Mouse (Mus musculus): ENCODE measurements around the gene Appl1.

The Appl1 gene

DNA sequence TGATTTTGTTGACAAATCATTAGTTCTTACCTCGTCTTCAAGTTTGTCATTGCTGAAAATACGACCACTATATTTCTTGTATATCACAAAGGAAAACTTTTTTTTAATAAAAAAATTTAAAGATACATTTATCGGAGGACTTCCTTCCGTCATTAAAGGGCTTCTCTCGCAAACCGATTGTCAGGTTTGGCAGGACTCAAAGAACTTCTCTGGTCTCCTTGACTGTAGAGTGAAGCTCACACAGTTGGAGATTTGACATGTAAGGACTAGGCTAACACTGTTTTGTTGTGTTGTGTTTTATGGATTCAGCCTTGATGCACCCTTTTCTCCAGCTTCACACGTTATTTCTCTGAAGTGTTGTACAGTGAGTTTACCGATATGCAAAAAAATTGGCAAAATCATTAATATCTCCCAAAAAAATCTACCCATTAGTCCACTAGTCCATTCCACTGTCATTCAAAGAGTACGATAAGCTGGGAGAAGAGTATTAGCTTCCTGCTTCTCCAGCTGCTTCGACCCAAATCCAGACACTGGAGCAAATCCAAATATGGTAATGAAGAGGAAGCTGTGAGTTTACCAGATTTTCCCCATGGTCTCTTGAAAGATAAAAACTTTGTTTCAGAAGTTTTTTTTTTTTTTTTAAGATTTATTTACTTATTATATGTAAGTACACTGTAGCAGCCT is at the start of gene Appl1:
Gene Appl1 (minus strand): TSS at position 127 of the 684 bp plus-strand sequence.
- no peak for DNase-seq (ENCODE audit: low spot score in 2 of 2)

DNA sequence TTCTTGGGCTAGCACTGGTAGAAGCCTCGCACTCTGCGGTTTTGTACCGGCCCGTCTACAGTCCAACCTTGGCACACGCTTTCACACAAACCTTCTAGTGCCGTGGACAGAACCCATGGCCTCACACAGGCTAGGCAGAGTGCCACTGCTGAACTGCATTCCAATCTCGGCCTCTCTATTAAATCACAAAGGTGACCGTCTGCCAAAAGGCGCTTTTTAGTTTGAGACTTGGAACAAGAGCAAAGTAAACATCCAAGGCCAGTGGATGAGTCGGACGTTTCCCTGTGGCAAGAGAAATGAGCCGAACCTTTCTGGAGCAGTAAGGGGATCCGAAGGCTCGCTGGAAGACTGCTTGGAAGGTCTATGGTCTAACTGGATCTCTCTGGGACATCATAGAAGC is 48.8 kb upstream of the Appl1 start:
- no peak for DNase-seq (ENCODE audit: low spot score in 2 of 2)

DNA sequence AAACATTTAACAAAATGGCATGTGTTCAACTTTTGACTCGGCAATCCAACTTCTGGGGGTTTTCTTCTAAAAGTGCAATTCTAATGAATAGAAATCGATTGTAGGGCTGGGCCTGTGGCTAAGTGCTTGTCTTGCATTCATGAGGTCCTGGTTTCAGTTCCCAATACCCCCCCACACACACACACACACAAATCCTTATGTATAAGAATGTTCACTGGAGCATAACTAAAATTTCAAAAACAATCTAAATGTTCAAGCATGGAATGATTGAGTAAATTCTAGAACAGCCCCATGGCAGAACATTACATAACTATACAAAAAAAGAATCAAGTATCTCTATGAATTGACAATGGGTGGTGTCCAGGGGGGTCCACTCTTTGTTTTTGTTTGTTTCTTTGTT is 46.9 kb upstream of the Appl1 start:
- no peak for DNase-seq (ENCODE audit: low spot score in 2 of 2)

DNA sequence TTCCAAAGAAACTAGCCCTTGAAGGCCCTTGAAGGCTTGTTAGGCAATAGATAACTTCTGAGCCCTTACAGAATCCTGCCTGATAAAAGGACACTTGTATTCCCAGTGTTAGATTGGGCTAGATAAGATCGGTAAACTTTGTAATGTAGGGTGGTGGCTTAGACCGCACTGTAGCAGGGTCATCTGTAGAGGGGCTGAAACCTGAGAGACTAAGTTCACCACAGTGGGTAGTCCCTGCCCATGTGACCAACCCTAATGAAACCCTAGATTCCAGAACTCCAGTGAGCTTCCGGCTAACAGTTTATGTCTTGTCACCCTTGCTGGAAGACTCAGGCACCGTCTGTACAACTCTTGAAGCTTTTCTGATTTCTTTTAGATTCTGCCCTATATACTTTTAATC is 42.6 kb upstream of the Appl1 start:
- no peak for DNase-seq (ENCODE audit: low spot score in 2 of 2)

DNA sequence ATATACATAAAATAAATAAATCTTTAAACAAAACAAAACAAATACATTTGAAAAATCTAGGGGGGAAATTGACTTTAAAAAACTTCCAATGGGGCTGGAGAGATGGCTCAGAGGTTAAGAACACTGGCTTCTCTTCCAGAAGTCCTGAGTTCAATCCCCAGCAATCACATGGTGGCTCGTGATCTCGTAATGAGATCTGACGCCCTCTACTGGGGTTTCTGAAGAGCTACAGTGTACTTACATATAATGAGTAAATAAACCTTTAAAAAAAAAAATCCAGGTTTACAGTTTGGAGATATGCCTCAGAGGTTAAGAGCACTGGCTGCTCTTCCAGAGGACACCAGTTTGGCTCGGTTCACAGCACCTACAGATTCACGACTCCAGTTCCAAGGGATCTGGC is 40.5 kb upstream of the Appl1 start:
- DNase-seq (ENCODE audit: low spot score in 2 of 2), result no peak

DNA sequence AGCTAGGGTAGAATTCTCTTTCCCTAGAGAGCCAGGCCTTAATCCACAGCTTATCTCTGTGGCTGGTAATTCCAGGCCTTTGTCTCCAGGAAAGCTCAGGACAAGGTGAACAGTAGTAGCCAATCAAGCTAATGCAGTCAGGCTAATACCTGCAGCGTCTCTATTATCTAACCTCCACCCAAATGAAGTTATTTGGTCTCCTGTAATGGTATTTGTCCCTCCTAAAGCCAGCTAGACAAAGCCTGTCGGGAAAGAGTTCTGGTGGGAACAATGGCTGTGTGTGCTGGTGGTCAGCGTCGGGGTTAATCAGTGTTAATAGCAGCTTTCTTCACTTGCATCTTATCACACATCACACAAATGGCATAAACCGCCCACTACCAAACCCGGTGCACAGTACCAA is 34.9 kb upstream of the Appl1 start:
- DNase-seq (ENCODE audit: low spot score in 2 of 2), result no peak

DNA sequence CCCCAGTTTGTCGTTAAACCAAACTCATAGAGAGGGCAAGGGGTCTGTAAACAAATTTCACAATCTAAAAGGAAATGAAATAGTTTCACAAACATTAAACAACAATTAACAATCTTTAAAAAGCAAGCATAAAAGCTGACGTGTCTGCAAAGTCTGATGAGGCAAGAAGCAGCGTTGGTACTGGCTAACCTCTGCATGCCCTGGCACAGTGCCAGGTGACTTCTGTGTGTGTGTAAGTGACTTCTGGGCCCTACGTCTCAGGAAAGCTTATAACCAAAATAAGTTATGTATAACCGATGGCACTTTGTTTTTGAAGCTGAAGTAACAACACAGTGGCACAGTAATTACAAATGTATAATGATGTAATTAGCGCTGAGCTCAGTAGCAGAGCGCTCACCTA is 33.9 kb upstream of the Appl1 start:
- no peak for DNase-seq (ENCODE audit: low spot score in 2 of 2)

DNA sequence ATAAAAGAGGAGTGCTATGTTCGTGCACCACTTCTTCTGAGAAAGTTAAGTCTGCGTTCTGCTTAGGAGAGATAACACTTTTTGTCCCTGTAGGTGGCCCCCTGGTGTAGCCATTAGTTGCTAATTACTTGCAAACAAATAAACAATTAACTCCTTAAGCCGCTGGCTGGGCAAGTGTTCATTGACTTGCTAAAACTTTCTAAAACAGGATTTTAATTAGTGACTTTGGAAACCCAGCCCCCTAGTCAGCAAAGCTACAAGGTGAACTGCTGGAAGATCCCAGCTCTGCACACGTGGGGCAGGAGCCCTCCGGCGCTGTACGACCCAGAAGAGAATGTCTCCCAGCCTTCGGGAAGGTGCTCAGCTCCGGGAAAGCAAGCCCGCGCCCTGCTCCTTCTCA is 29.4 kb upstream of the Appl1 start:
- no peak for DNase-seq (ENCODE audit: low spot score in 2 of 2)

DNA sequence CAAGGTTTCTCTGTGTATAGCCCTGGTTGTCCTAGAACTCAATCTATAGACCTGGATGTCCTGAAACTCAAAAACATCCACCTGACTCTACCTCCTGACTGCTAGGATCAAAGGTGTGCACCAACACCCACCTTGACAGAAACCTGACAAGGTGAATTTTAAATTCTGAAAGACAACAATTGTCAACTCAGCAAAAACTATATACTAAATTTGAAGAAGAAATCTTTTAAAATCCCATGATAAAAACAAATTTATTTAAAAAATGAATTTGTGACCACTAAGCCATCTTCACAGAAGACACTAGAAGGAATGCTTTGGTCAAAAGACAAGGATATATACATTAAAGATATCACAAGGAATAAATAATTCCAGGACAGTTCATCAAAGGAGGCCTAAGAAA is 25.2 kb upstream of the Appl1 start:
- DNase-seq (ENCODE audit: low spot score in 2 of 2), result no peak

DNA sequence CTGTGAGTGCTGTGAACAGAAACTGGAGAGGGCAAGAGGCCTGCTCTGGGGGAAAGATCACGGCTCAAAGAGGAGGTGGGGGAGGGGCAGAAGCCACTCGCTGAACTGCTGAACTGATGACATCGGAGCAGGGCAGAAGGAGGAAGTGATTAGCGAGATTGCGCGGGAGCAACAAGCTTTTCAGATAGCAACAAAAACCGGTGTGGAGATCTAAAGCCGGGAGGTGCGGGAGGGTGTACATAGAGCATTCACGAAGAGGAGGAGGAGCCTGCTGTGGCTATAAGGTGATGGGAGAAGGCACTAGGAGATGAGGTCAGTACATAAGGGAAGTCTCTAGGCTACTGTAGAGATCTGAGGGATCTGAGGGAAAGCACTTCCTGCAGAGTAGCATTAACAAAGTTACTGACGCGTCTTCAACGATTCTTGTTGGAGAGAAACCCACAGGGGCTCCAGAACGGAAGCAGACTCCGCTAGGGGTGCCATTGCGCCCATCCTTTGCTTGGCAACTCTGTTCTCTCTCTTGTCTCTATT is 23.2 kb upstream of the Appl1 start, which contains the start of gene Hesx1:
Gene Hesx1 (plus strand): TSS at position 206 of the 531 bp plus-strand sequence.
- peak in 1 of 2 experiments; percentile 40 for DNase-seq (ENCODE audit: low spot score in 2 of 2)

DNA sequence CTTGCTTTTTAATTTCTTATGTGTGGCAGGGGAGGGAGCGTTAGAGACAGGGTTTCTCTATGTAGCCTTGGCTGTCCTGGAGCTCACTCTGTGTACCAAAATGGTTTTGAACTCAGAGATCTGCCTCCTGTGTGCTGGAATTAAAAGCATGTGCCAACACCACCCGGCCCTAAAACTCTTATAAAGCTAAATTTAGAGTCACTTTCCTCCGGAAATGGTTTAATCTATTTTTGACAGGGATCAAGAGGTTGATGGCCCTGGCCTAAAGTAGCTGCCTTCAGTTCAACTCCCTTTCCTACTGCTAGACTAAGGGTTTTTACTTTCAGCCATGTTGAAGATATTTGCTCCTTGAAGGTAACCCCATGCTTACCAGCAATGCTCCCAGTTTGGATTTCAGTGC is 22.4 kb upstream of the Appl1 start:
- DNase-seq (ENCODE audit: low spot score in 2 of 2), result no peak

DNA sequence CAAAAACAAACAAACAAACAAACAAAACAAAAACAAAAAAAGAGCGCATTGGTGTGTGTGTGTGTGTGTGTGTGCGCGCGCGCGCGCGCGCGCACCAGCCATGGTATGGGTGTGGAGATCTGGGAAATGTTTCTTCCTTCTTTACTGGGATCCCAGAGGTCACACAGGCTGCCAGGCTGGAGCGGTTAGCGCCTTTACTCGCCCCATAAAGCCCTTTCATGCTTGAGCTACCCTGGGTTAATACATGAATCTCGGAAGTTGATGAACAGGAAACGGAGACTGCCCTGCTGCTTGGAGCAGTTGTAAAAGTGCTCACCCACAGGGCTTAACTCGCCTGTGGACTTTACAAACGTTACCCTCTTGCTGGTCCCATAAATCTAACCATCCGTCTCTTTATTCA is 20.6 kb upstream of the Appl1 start:
- DNase-seq (ENCODE audit: low spot score in 2 of 2), result no peak

DNA sequence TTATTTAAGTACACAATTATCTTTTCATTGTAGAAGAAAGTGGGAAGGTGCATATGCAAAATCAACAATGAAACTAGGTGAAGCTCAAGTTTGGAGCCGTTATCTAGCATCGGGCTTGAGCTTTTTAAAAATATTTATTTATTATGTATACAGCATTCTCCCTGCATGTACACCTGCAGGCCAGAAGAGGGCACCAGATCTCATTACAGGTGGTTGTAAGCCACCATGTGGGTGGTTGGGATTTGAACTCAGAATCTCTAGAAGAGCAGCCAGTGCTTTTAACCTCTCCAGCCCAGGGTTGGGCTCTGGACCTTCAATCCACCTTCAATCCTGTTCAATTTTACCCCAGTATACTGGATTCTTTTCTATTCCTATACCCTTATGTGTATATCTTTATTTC is 17.7 kb upstream of the Appl1 start:
- no peak for DNase-seq (ENCODE audit: low spot score in 2 of 2)

DNA sequence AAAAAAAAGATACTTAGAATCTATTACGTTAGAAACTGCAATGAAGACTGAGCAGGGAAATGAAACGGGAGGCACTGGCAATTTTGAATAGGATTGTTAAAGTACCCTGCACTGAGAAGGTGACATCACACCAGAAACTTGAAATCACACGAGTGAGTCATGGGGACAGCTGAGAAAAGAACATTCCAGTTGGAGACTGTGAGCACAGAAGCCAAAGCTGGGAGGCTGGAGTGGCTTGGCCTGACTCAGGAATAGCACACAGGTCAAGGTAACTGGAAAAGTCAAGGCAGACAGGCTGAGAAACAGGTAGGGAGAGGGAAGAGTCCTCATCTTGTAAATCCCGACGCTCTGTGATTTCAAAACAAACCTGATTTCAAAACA is 11.1 kb upstream of the Appl1 start:
- DNase-seq (ENCODE audit: low spot score in 2 of 2), result no peak

DNA sequence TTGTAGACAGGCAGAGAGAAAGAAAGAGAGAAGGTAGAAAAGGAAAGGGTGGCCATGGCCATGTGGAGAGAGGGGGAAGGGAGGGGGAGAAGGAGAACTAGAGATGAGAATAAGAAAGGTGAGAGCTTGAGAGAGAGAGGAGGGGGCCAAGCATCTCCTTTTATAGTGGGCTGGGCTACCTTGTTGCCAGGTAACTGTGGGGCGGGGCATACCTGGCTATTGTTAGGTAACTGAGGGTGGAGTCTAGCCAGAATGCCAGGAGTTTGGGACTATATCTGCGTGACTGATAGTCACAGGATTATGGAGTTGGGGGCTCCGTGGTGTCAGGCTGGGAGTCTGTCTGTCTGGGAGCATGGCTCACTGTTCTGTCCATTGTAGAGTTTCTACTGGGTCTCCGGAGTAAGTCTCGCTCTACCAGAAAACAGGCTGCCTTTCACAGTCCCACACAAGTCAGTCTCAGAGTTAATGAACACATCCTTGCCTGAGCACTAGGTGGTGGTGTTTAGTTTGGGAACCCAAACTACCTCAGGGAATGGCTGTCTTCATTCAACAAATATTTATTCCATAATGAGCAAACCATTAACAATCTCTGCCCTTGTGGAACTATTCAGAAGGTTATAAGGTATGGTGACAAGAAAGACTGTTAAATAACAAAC is 10.6 kb upstream of the Appl1 start:
- DNase-seq (ENCODE audit: low spot score in 2 of 2), result no peak

DNA sequence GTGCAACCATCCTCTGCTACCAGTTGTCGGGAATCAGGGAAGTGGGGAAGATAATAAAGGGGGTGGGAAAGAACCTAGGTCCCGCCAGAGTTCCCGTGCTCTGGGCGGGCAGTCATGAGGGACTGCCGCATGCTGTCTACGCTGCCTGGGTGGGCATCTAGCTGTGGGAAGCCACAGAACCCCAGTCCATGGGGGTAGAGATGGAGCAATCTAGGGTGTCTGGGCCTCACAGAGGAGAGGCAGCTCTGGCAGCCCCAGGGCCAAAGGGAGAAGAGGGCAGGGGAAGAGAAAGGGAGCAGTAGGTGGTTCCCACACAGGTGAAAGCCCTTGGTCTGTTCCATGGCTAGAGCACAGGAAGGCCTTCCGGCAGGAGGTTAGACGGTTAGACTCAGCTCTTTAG is 10.0 kb upstream of the Appl1 start:
- DNase-seq (ENCODE audit: low spot score in 2 of 2), result no peak

DNA sequence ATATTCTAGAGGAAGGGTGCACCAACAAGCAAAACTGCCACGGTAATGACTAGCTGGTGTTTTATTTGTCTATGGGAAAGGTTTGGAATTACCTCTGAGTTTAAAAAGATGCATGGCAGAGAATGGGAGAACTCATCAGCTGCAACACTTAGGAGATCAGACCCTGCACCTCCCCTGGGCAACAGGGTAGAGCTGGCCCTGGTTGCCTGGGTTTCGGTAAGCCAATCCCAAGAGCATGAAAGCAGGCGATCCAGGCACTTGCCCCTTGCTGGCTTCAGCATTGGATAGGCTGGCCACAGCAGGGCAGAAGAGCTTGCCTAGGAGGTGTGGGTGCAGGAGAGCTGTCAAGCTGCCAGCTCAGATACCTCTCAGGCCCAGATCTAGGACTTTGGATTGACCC is 8.8 kb upstream of the Appl1 start:
- DNase-seq (ENCODE audit: low spot score in 2 of 2), result no peak

DNA sequence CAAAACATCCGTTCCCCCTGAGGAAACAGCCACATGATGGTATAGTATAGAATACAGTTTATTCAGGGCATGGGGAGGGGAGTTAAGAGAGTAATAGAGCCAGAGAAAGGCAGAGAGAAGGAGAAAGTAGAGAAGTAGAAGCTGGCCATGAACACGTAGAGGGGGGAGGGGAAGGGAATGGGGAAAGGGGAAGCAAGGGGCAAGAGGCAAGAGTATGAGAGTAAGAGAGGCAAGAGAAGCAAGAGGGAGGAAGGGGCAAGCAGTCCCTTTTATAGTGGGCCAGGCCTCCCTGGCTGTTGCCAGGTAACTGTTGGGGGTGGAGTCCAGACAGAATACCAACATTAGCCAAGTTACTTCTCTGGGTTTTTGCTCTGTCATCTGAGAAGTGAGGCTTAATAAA is 6.5 kb upstream of the Appl1 start:
- no peak for DNase-seq (ENCODE audit: low spot score in 2 of 2)

DNA sequence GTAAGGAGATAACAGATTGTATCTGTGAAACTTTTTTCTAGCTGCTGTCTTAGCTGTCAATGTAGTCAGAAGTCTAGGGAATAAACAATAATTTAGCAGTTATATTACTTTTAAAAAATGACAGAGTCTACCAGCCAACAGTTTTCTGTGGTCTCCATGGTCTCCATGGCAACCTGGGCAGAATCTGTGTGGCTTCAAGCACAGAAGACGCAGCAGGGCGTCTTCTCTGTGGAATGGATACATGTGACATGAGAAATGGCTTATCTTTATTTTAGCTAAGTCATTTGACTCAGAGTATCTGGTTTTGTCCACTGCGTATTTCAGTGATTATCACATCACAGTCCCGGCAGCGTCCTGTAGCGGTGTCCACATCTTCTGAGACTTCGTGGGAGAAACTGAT is 5.2 kb upstream of the Appl1 start:
- no peak for DNase-seq (ENCODE audit: low spot score in 2 of 2)

DNA sequence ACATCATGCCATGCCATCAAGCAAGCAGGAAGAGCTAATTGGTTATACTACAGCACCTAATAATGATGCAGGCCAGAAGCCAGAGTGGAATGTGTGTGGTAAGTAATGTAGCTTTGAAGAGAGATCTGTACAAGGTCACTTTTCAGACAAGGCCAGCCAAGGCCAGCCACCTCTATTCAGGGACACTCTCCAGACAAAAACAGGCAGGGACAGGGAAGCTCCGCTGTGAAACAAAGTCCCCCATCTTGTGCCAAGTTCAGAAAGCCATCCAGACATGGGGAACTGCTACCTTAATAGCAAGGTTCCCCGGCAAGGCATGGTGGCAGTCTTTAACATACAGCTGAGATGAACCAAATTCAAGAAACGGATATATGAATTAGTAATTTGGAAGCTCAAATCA is 4.5 kb upstream of the Appl1 start:
- no peak for DNase-seq (ENCODE audit: low spot score in 2 of 2)

DNA sequence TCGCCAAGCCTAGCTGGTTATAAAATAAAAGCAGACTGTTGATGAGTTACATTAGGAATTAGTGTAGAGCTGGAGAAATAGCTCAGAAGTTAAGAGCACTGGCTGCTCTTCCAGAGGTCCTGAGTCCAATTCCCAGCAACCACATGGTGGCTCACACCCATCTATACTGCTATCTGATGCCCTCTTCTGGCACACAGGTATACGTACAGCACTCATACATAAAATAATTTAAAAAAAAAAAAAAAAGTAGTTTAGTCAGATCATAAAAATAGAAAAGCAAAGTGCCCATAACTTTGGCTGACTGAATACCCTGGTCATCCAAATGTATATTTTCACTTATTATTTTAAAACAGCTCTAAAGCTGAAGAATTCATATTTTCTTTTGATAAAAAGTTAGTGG is 2.1 kb upstream of the Appl1 start:
- no peak for DNase-seq (ENCODE audit: low spot score in 2 of 2)

DNA sequence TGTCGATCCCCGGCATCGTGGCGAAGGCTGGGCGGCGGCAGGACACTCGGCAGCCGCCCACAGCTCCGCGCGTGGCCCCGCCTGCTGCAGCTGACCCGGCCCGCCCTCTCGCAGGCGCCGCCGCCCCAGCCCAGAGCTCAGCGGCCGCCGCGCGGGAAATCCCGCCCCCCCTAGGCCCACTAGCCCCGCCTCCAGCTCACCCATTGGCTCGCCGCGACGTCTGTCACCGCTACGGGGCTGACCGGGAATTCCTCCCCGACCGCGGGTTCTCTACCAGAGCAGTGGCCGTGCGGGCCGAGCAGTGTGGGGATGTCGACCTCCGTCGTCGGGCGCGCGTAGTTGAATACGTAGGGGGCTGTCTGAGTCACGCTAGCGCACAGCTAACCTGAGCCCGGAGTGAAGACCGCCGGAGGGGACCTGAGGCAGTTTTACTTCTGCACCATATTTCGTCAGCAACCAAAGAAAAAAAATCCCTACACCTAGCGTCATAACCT is 546 bp downstream of the Appl1 start:
- peak; percentile 91 to 95 for DNase-seq (ENCODE audit: low spot score in 2 of 2)

DNA sequence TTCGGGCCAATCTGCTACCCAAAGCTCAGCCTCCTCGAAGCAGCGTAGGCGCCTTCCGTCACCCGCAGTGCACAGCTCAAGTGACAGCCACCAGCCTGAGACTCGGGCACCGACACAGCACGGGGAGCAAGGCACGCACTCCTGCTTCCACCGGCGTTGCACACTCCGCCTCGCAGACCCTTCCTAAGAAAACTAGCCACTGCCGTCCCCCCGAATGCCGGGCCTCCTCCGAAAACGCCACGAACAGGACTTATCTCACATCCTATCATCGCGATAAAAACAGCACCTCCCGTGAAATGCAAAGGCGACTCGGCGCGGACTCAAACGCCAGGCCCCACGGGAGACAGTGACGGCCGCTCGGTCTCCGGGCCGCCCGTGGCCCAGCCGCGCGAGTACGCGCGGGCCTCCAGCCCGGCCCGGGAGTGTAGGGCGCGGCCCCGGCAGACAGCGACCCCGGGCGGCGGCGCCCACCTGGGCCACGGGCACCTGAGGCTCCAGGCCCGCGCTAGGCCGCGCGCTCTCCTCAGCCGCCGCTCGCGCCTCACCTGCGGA is 1.1 kb downstream of the Appl1 start:
- DNase-seq (ENCODE audit: low spot score in 2 of 2), result peak in 1 of 2 experiments; percentile 10
